ENCODE assay signal across 17 mouse cellular contexts in the genomic region with DNA sequence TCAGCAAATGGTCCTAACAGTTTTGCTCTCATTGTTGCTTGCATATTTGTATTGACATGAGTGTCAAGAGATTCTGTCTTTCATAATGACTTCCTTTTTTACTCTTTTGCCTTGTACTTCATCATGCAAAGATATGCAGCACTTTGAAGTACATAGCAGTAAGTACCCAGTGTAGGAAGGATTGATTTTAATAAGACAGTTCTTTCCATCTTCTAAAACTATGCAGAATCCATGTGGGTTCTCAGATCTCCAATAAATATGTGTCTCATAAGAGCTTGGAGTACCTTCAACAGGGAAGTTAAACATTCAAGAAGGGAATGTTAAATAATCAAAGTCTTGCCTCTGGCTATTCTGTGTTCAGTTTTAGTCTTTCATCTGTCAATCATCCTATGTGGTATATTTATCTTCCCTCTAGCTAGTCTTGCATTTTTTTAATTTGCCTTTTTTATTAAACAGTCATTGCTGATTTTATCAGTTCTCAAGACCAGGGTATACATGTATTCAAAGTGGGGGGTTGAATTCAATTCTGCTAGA.
"Had no signal": no experiment of that assay in that cellular context is flagged by ENCODE, and none has a peak within 500 bp of the region (broad histone marks: within the 10 kb centered on the region; RNA-seq: fewer than 3 reads in every experiment).

No protein-coding gene starts in this region.

- H3K9me3 ChIP-seq: liver, embryonic 13.5 days; liver, embryonic 15.5 days; lung, embryonic 15.5 days; megakaryocyte, embryonic 14.5 days; neural tube, embryonic 12.5 days; stomach, embryonic 15.5 days had no signal

- H3K36me3 ChIP-seq: liver, embryonic 13.5 days; liver, embryonic 15.5 days; lung, embryonic 15.5 days; neural tube, embryonic 12.5 days; stomach, embryonic 15.5 days had no signal

- H3K9ac ChIP-seq: liver, embryonic 13.5 days; liver, embryonic 15.5 days; liver, postnatal 0 days; lung, embryonic 15.5 days; neural tube, embryonic 12.5 days; stomach, embryonic 15.5 days had no signal

- H3K27me3 ChIP-seq: liver, embryonic 13.5 days; liver, embryonic 15.5 days; lung, embryonic 15.5 days; megakaryocyte, embryonic 14.5 days; neural tube, embryonic 12.5 days; stomach, embryonic 15.5 days had no signal

- H3K27ac ChIP-seq: liver, embryonic 13.5 days; liver, embryonic 15.5 days; lung, embryonic 15.5 days; macrophage; neural tube, embryonic 12.5 days; stomach, embryonic 15.5 days; stomach, postnatal 0 days had no signal

- H3K4me2 ChIP-seq: liver, embryonic 11.5 days; liver, embryonic 13.5 days; liver, embryonic 15.5 days; lung, embryonic 15.5 days; neural tube, embryonic 12.5 days; stomach, embryonic 15.5 days had no signal

- H3K4me1 ChIP-seq: liver, embryonic 13.5 days; liver, embryonic 15.5 days; lung, embryonic 15.5 days; megakaryocyte, embryonic 14.5 days; neural tube, embryonic 12.5 days; stomach, embryonic 15.5 days had no signal

- DNase-seq: liver, embryonic 13.5 days; liver, postnatal 0 days; lung, adult 2 months; lung, postnatal 14 days; lung, postnatal 36 days; right cerebral cortex, postnatal 14 days; thymus, adult 2 months; thymus, postnatal 25 days had no signal

- H3K4me3 ChIP-seq: liver, embryonic 13.5 days; liver, embryonic 15.5 days; lung, embryonic 15.5 days; megakaryocyte, embryonic 14.5 days; neural tube, embryonic 12.5 days; stomach, embryonic 15.5 days had no signal

- ATAC-seq: liver, postnatal 0 days; lung, postnatal 0 days had no signal
